Mouse (Mus musculus): ENCODE results near the gene Tnr.

DNA sequence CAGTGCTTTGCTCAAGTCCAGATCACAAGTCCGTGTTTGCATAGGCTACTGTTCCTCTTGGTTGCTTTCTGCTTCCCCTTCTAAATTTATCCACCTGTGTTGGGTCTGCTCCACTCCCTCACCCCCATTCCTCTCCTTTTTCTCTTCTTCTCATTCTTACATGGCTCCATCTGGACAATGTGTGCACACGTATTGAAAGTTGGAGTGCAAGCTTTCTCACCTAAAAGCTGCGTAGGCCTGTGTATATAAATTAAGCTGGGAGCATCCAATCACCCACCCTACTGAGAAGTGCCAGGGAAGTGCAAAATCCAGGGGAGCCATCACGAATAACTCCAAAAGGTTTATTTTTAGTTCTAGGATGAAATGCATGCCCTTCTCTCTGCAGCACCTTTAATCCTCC, 264.7 kb downstream of the Tnr start:
- TF ChIP-seq GATA1 (IDR thresholded peaks at IDR 0.05; ENCODE audit: borderline replicate concordance, low read length): no peak
- no peak for TF ChIP-seq FLI1 (IDR thresholded peaks at IDR 0.05; ENCODE audit: low read length)
